Mouse (Mus musculus): Measurements from ENCODE around the gene Gm11213. TPM values are rescaled to one million over a fixed set of nuclear protein-coding genes. Genes with fewer than 3 reads are reported as not detected.

Gm11213 gene
- not detected in 2 replicates for polyA plus RNA-seq (2015; fragmentation: Nextera tagmentation; extraction: Ambion mirVana)

GRCm38 (mm10) chr4:63604945-63605344 is at the start of gene Gm11213:
Gene Gm11213 (minus strand): TSS chr4:63605261.
- H3K36me3 ChIP-seq = no peaks in the 10 kb centered on the region
- no peaks in the 10 kb centered on the region for H3K27me3 ChIP-seq
- H3K4me2 ChIP-seq (replicated peaks) = no peak within 1 kb of the TSS
- H3K9ac ChIP-seq (replicated peaks) = no peak within 1 kb of the TSS
- no peak within 1 kb of the TSS for H3K27ac ChIP-seq (replicated peaks)
- ATAC-seq (replicated peaks) = no peak
- WGBS = 66% methylated on average over 3 of the region's 3 CpGs
- no peaks in the 10 kb centered on the region for H3K4me1 ChIP-seq
- no peaks in the 10 kb centered on the region for H3K9me3 ChIP-seq
- no peak within 1 kb of the TSS for H3K4me3 ChIP-seq

GRCm38 (mm10) chr4:63654381-63654780 is 49.3 kb upstream of the Gm11213 start:
- H3K4me1 ChIP-seq = no peaks in the 10 kb centered on the region
- ATAC-seq (replicated peaks) = no peak
- WGBS = 97% methylated on average over 1 of the region's 1 CpGs
- H3K36me3 ChIP-seq = no peaks in the 10 kb centered on the region
- H3K9me3 ChIP-seq = no peaks in the 10 kb centered on the region
- no peaks in the 10 kb centered on the region for H3K27me3 ChIP-seq
- no peak overlapping the region for H3K4me2 ChIP-seq (replicated peaks)
- H3K27ac ChIP-seq (replicated peaks) = no peak overlapping the region
- no peak overlapping the region for H3K9ac ChIP-seq (replicated peaks)
- H3K4me3 ChIP-seq = no peak overlapping the region

- no peaks in the 10 kb centered on the region for H3K9me3 ChIP-seq
- no peaks in the 10 kb centered on the region for H3K4me1 ChIP-seq
- no peak overlapping the region for H3K4me3 ChIP-seq
- H3K4me2 ChIP-seq (replicated peaks) = no peak overlapping the region
- no peak overlapping the region for H3K27ac ChIP-seq (replicated peaks)
- H3K36me3 ChIP-seq = no peaks in the 10 kb centered on the region
- no peak for ATAC-seq (replicated peaks)
- H3K9ac ChIP-seq (replicated peaks) = no peak overlapping the region
- no peaks in the 10 kb centered on the region for H3K27me3 ChIP-seq
These were observed 39.1 kb upstream of the Gm11213 start for GRCm38 (mm10) chr4:63643956-63644726.

- H3K27me3 ChIP-seq = no peaks in the 10 kb centered on the region
- H3K36me3 ChIP-seq = no peaks in the 10 kb centered on the region
- no peak overlapping the region for H3K4me2 ChIP-seq (replicated peaks)
- 77% methylated on average over 2 of the region's 2 CpGs for WGBS
- no peak for ATAC-seq (replicated peaks)
- H3K4me3 ChIP-seq = no peak overlapping the region
- no peak overlapping the region for H3K9ac ChIP-seq (replicated peaks)
- H3K27ac ChIP-seq (replicated peaks) = no peak overlapping the region
- no peaks in the 10 kb centered on the region for H3K9me3 ChIP-seq
- H3K4me1 ChIP-seq = no peaks in the 10 kb centered on the region
These were observed 34.8 kb upstream of the Gm11213 start for GRCm38 (mm10) chr4:63639842-63640241.

GRCm38 (mm10) chr4:63638603-63639002 is 33.5 kb upstream of the Gm11213 start:
- H3K27ac ChIP-seq (replicated peaks) = no peak overlapping the region
- ATAC-seq (replicated peaks) = no peak
- no peak overlapping the region for H3K4me3 ChIP-seq
- no peak overlapping the region for H3K9ac ChIP-seq (replicated peaks)
- no peak overlapping the region for H3K4me2 ChIP-seq (replicated peaks)
- H3K4me1 ChIP-seq = no peaks in the 10 kb centered on the region
- WGBS = 55% methylated on average over 1 of the region's 1 CpGs
- H3K27me3 ChIP-seq = no peaks in the 10 kb centered on the region
- no peaks in the 10 kb centered on the region for H3K9me3 ChIP-seq
- no peaks in the 10 kb centered on the region for H3K36me3 ChIP-seq

- WGBS = 96% methylated on average over 2 of the region's 2 CpGs
- Histone ChIP-seq H3K4me3 (no peak overlapping the region), H3K36me3 (no peaks in the 10 kb centered on the region), H3K4me1 (no peaks in the 10 kb centered on the region), H3K27me3 (no peaks in the 10 kb centered on the region), H3K27ac (replicated peaks) (no peak overlapping the region), H3K4me2 (replicated peaks) (no peak overlapping the region), H3K9me3 (no peaks in the 10 kb centered on the region), H3K9ac (replicated peaks) (no peak overlapping the region)
- no peak for ATAC-seq (replicated peaks)
These were observed 28.1 kb upstream of the Gm11213 start for GRCm38 (mm10) chr4:63633181-63633580.

- H3K9me3 ChIP-seq = no peaks in the 10 kb centered on the region
- no peaks in the 10 kb centered on the region for H3K4me1 ChIP-seq
- whole genome bisulfite sequencing = 86% methylated on average over 8 of the region's 8 CpGs
- no peak overlapping the region for H3K4me2 ChIP-seq (replicated peaks)
- no peak overlapping the region for H3K27ac ChIP-seq (replicated peaks)
- H3K4me3 ChIP-seq = no peak overlapping the region
- no peaks in the 10 kb centered on the region for H3K27me3 ChIP-seq
- H3K36me3 ChIP-seq = no peaks in the 10 kb centered on the region
- ATAC-seq (replicated peaks) = no peak
- no peak overlapping the region for H3K9ac ChIP-seq (replicated peaks)
These were observed 22.1 kb upstream of the Gm11213 start for GRCm38 (mm10) chr4:63627111-63627510.

- H3K4me2 ChIP-seq (replicated peaks) = no peak overlapping the region
- 75% methylated on average over 3 of the region's 3 CpGs for WGBS
These were observed 20.6 kb upstream of the Gm11213 start for GRCm38 (mm10) chr4:63625563-63626080.

GRCm38 (mm10) chr4:63622378-63622835 is 17.3 kb upstream of the Gm11213 start, which contains the start of gene Tex48:
Gene Tex48 (minus strand): TSS chr4:63622428.
- H3K36me3 ChIP-seq = no peaks in the 10 kb centered on the region
- ATAC-seq (replicated peaks) = no peak
- no peaks in the 10 kb centered on the region for H3K4me1 ChIP-seq
- H3K4me3 ChIP-seq = no peak within 1 kb of the TSS
- no peaks in the 10 kb centered on the region for H3K27me3 ChIP-seq
- no peak within 1 kb of the TSS for H3K27ac ChIP-seq (replicated peaks)
- 55% methylated on average over 5 of the region's 5 CpGs for WGBS
- no peak within 1 kb of the TSS for H3K4me2 ChIP-seq (replicated peaks)
- no peak within 1 kb of the TSS for H3K9ac ChIP-seq (replicated peaks)
- no peaks in the 10 kb centered on the region for H3K9me3 ChIP-seq

More at GRCm38 (mm10) chr4:63625563-63626080, 20.6 kb upstream of the Gm11213 start:
- no peak overlapping the region for H3K27ac ChIP-seq (replicated peaks)
- no peaks in the 10 kb centered on the region for H3K9me3 ChIP-seq
- H3K27me3 ChIP-seq = no peaks in the 10 kb centered on the region
- no peak overlapping the region for H3K9ac ChIP-seq (replicated peaks)
- no peaks in the 10 kb centered on the region for H3K4me1 ChIP-seq
- H3K4me3 ChIP-seq = no peak overlapping the region
- H3K36me3 ChIP-seq = no peaks in the 10 kb centered on the region
- no peak for ATAC-seq (replicated peaks)

GRCm38 (mm10) chr4:63621861-63622260 is 16.8 kb upstream of the Gm11213 start:
- Histone ChIP-seq H3K4me2 (replicated peaks) (no peak overlapping the region), H3K4me3 (no peak overlapping the region), H3K27me3 (no peaks in the 10 kb centered on the region), H3K36me3 (no peaks in the 10 kb centered on the region), H3K9ac (replicated peaks) (no peak overlapping the region), H3K9me3 (no peaks in the 10 kb centered on the region), H3K4me1 (no peaks in the 10 kb centered on the region), H3K27ac (replicated peaks) (no peak overlapping the region)
- ATAC-seq (replicated peaks) = no peak
- WGBS = 85% methylated on average over 2 of the region's 2 CpGs

GRCm38 (mm10) chr4:63608391-63608790 is 3.3 kb upstream of the Gm11213 start:
- Histone ChIP-seq H3K9ac (replicated peaks) (no peak overlapping the region), H3K4me3 (no peak overlapping the region), H3K36me3 (no peaks in the 10 kb centered on the region), H3K9me3 (no peaks in the 10 kb centered on the region), H3K4me1 (no peaks in the 10 kb centered on the region), H3K27ac (replicated peaks) (no peak overlapping the region), H3K27me3 (no peaks in the 10 kb centered on the region), H3K4me2 (replicated peaks) (no peak overlapping the region)
- ATAC-seq (replicated peaks) = no peak
- 86% methylated on average over 7 of the region's 7 CpGs for WGBS

- Histone ChIP-seq H3K4me3 (no peak overlapping the region), H3K27ac (replicated peaks) (no peak overlapping the region), H3K9me3 (no peaks in the 10 kb centered on the region), H3K4me1 (no peaks in the 10 kb centered on the region), H3K9ac (replicated peaks) (no peak overlapping the region), H3K4me2 (replicated peaks) (no peak overlapping the region), H3K36me3 (no peaks in the 10 kb centered on the region), H3K27me3 (no peaks in the 10 kb centered on the region)
- WGBS = 80% methylated on average over 1 of the region's 1 CpGs
- no peak for ATAC-seq (replicated peaks)
These were observed 907 bp upstream of the Gm11213 start for GRCm38 (mm10) chr4:63605968-63606367.

Data from forebrain, embryonic 15.5 days (tissue).